Mouse (Mus musculus) liver, postnatal 0 days (tissue): ENCODE results near the gene Kalrn.

ENCODE experiments used
- CTCF ChIP-seq: sonication (generic); IDR thresholded peaks from 2 replicates; pipeline ENCODE4 v1.5.1; 2016; ENCODE audit warnings: antibody characterized with exemption, low read depth
- EP300 ChIP-seq: IDR thresholded peaks from 2 replicates; pipeline ENCODE4 v1.6.1; 2016; ENCODE audit warnings: antibody characterized with exemption, low read depth, mild to moderate bottlenecking

- TF ChIP-seq CTCF = no peak
- TF ChIP-seq EP300 = no peak
These were observed 473.5 kb downstream of the Kalrn start for GRCm38 (mm10) chr16:34099795-34100194.
